In genomic region chr7:13288621-13289020, GRCm38 (mm10) we compare ENCODE assay signal across 8 mouse cellular contexts. TPM values are rescaled to one million over a fixed set of nuclear protein-coding genes. Genes with fewer than 3 reads are reported as not detected.
DNase-seq lines count a peak whose midpoint lies in the region; ATAC-seq and TF ChIP-seq lines count a peak whose summit lies in the region.

No protein-coding gene starts in this region.

- H3K9ac ChIP-seq in forebrain, embryonic 11.5 days (ENCODE audit: low read length), result no peak overlapping the region
- H3K9ac ChIP-seq in forebrain, embryonic 12.5 days, result no peak overlapping the region
- H3K9ac ChIP-seq in hindbrain, embryonic 13.5 days, result no peak overlapping the region
- H3K9ac ChIP-seq in midbrain, embryonic 11.5 days (ENCODE audit: low read length), result no peak overlapping the region

- no peak overlapping the region for H3K4me3 ChIP-seq in forebrain, embryonic 11.5 days (ENCODE audit: low read depth, low read length)
- H3K4me3 ChIP-seq in forebrain, embryonic 12.5 days (replicated peaks), result no peak overlapping the region
- H3K4me3 ChIP-seq in spleen, adult 2 months (ENCODE audit: extremely low read depth, insufficient read depth, insufficient read length), result no peak overlapping the region
- no peak overlapping the region for H3K4me3 ChIP-seq in hindbrain, embryonic 13.5 days
- H3K4me3 ChIP-seq in midbrain, embryonic 11.5 days (ENCODE audit: low read depth, low read length), result no peak overlapping the region

- no peak overlapping the region for H3K4me2 ChIP-seq in forebrain, embryonic 11.5 days (ENCODE audit: low read depth, low read length, severe bottlenecking)
- H3K4me2 ChIP-seq in forebrain, embryonic 12.5 days, result no peak overlapping the region
- no peak overlapping the region for H3K4me2 ChIP-seq in hindbrain, embryonic 13.5 days
- H3K4me2 ChIP-seq in midbrain, embryonic 11.5 days, result no peak overlapping the region

- TF ChIP-seq POLR2A in spleen, adult 2 months (IDR thresholded peaks at IDR 0.05; ENCODE audit: low read depth, low read length), result no peak

- peak; percentile 49; the same call in 1 of the 2 replicates for ATAC-seq in forebrain, embryonic 11.5 days (replicated peaks; ENCODE audit: low FRiP score)
- ATAC-seq in forebrain, embryonic 12.5 days (ENCODE audit: low FRiP score), result no peak
- peak; percentile 82; the same call in 1 of the 2 replicates for ATAC-seq in hindbrain, embryonic 13.5 days (ENCODE audit: low FRiP score)
- ATAC-seq in midbrain, embryonic 11.5 days (ENCODE audit: low FRiP score), result peak; percentile 82

- H3K27ac ChIP-seq in forebrain, embryonic 11.5 days (ENCODE audit: low read depth, low read length), result no peak overlapping the region
- no peak overlapping the region for H3K27ac ChIP-seq in forebrain, embryonic 12.5 days
- H3K27ac ChIP-seq in spleen, adult 2 months (ENCODE audit: insufficient read depth, low read length), result no peak overlapping the region
- no peak overlapping the region for H3K27ac ChIP-seq in hindbrain, embryonic 13.5 days
- H3K27ac ChIP-seq in midbrain, embryonic 11.5 days (ENCODE audit: low read depth, low read length), result no peak overlapping the region

- peak; percentile 32; the same call in 1 of the 2 replicates for TF ChIP-seq CTCF in spleen, adult 2 months (IDR thresholded peaks at IDR 0.05; ENCODE audit: extremely low read depth, insufficient read depth, insufficient read length, insufficient replicate concordance)

- WGBS in forebrain, embryonic 11.5 days, result 42% methylated on average over 5 of the region's 5 CpGs
- 45% methylated on average over 5 of the region's 5 CpGs for WGBS in forebrain, embryonic 12.5 days
- WGBS in spleen, adult 2 months, result 75% methylated on average over 5 of the region's 5 CpGs
- WGBS in hindbrain, embryonic 13.5 days, result 59% methylated on average over 5 of the region's 5 CpGs
- WGBS in midbrain, embryonic 11.5 days, result 51% methylated on average over 5 of the region's 5 CpGs

- no peak for DNase-seq in forebrain, embryonic 11.5 days (ENCODE audit: low spot score)
- DNase-seq in spleen, adult 2 months (ENCODE audit: low read depth in 1 of 2, low spot score in 2 of 2), result no peak
- DNase-seq in spleen, adult 12 weeks (ENCODE audit: low spot score), result no peak
- DNase-seq in midbrain, embryonic 11.5 days (ENCODE audit: low spot score, missing footprints), result peak; percentile 90
- DNase-seq in urinary bladder, postnatal 10 days (ENCODE audit: low spot score), result no peak
- DNase-seq in spleen, postnatal 14 days (ENCODE audit: low spot score in 2 of 2), result no peak

- no peaks in the 10 kb centered on the region for H3K4me1 ChIP-seq in forebrain, embryonic 11.5 days (replicated peaks; ENCODE audit: control insufficient read depth, insufficient read depth, low read length)
- H3K4me1 ChIP-seq in forebrain, embryonic 12.5 days, result no peaks in the 10 kb centered on the region
- H3K4me1 ChIP-seq in spleen, adult 2 months (ENCODE audit: control insufficient read depth, insufficient read depth, insufficient read length), result no peaks in the 10 kb centered on the region
- H3K4me1 ChIP-seq in hindbrain, embryonic 13.5 days (replicated peaks), result no peaks in the 10 kb centered on the region
- H3K4me1 ChIP-seq in midbrain, embryonic 11.5 days (ENCODE audit: control insufficient read depth, insufficient read depth, low read length), result no peaks in the 10 kb centered on the region

- no peaks in the 10 kb centered on the region for H3K27me3 ChIP-seq in forebrain, embryonic 11.5 days (ENCODE audit: control insufficient read depth, insufficient read depth, low read length)
- no peaks in the 10 kb centered on the region for H3K27me3 ChIP-seq in forebrain, embryonic 12.5 days
- no peaks in the 10 kb centered on the region for H3K27me3 ChIP-seq in spleen, adult 2 months (ENCODE audit: control insufficient read depth, insufficient read depth, low read length)
- H3K27me3 ChIP-seq in hindbrain, embryonic 13.5 days, result no peaks in the 10 kb centered on the region
- H3K27me3 ChIP-seq in midbrain, embryonic 11.5 days (ENCODE audit: control insufficient read depth, insufficient read depth, low read length), result no peaks in the 10 kb centered on the region

- H3K9me3 ChIP-seq in forebrain, embryonic 11.5 days (ENCODE audit: control insufficient read depth, low read length), result no peaks in the 10 kb centered on the region
- H3K9me3 ChIP-seq in forebrain, embryonic 12.5 days, result no peaks in the 10 kb centered on the region
- no peaks in the 10 kb centered on the region for H3K9me3 ChIP-seq in hindbrain, embryonic 13.5 days
- no peaks in the 10 kb centered on the region for H3K9me3 ChIP-seq in midbrain, embryonic 11.5 days (ENCODE audit: control insufficient read depth, low read length)

- H3K36me3 ChIP-seq in forebrain, embryonic 11.5 days (ENCODE audit: control insufficient read depth, insufficient read depth, low read length), result peaks cover 6% of the 10 kb centered on the region; the same call in 1 of the 2 replicates
- H3K36me3 ChIP-seq in forebrain, embryonic 12.5 days (replicated peaks), result peaks cover 82% of the 10 kb centered on the region
- peaks cover 6% of the 10 kb centered on the region for H3K36me3 ChIP-seq in spleen, adult 2 months (ENCODE audit: control insufficient read depth, insufficient read depth, low read length)
- peaks cover 76% of the 10 kb centered on the region for H3K36me3 ChIP-seq in hindbrain, embryonic 13.5 days
- peaks cover 29% of the 10 kb centered on the region for H3K36me3 ChIP-seq in midbrain, embryonic 11.5 days (ENCODE audit: control insufficient read depth, insufficient read depth, low read length)

RNA-seq across cellular contexts. Expression of gene Zswim9, which starts 10.1 kb away (rescaled TPM):
- 7.4 and 11.5 TPM in 2 replicates for polyA plus RNA-seq in forebrain, embryonic 11.5 days (2014; fragmentation: Nextera tagmentation; extraction: Ambion mirVana)
- polyA plus RNA-seq in forebrain, embryonic 12.5 days (2016; fragmentation: Nextera tagmentation; extraction: Ambion mirVana), result 15.8 and 19.0 TPM in 2 replicates
- 2.5 TPM in 2 replicates for polyA plus RNA-seq in spleen, adult 2 months (2012; rRNA removed)
- 14.6 and 15.9 TPM in 2 replicates for polyA plus RNA-seq in hindbrain, embryonic 13.5 days (2015; fragmentation: Nextera tagmentation; extraction: Ambion mirVana)
- polyA plus RNA-seq in midbrain, embryonic 11.5 days (2014; fragmentation: Nextera tagmentation; extraction: Ambion mirVana), result 8.9 and 9.2 TPM in 2 replicates

RNA-seq across cellular contexts. Expression of gene Lig1, which starts 11.5 kb away (rescaled TPM):
- 159 and 172 TPM in 2 replicates for polyA plus RNA-seq in forebrain, embryonic 11.5 days (2014; fragmentation: Nextera tagmentation; extraction: Ambion mirVana)
- polyA plus RNA-seq in forebrain, embryonic 12.5 days (2016; fragmentation: Nextera tagmentation; extraction: Ambion mirVana), result 137 and 140 TPM in 2 replicates
- polyA plus RNA-seq in spleen, adult 2 months (2012; rRNA removed), result 9.3 and 11.8 TPM in 2 replicates
- 41.1 and 46.2 TPM in 2 replicates for polyA plus RNA-seq in hindbrain, embryonic 13.5 days (2015; fragmentation: Nextera tagmentation; extraction: Ambion mirVana)
- polyA plus RNA-seq in midbrain, embryonic 11.5 days (2014; fragmentation: Nextera tagmentation; extraction: Ambion mirVana), result 136 and 137 TPM in 2 replicates

RNA-seq across cellular contexts. Expression of gene Pla2g4c, which starts 35.8 kb away (rescaled TPM):
- polyA plus RNA-seq in forebrain, embryonic 11.5 days (2014; fragmentation: Nextera tagmentation; extraction: Ambion mirVana), result 1.9 and 3.1 TPM in 2 replicates
- polyA plus RNA-seq in forebrain, embryonic 12.5 days (2016; fragmentation: Nextera tagmentation; extraction: Ambion mirVana), result 1.7 and 1.9 TPM in 2 replicates
- 0.20 and 0.23 TPM in 2 replicates for polyA plus RNA-seq in spleen, adult 2 months (2012; rRNA removed)
- 0.92 and 1.2 TPM in 2 replicates for polyA plus RNA-seq in hindbrain, embryonic 13.5 days (2015; fragmentation: Nextera tagmentation; extraction: Ambion mirVana)
- 1.4 and 1.8 TPM in 2 replicates for polyA plus RNA-seq in midbrain, embryonic 11.5 days (2014; fragmentation: Nextera tagmentation; extraction: Ambion mirVana)
